Mouse (Mus musculus) MEL (cell line): ENCODE data around the gene AI182371. TPM values are rescaled to one million over a fixed set of nuclear protein-coding genes. Genes with fewer than 3 reads are reported as not detected.

Experiments
- DNase-seq: peaks from one replicate; pipeline ENCODE4 v3.0.0; 2011; ENCODE audit warnings: low read depth, low spot score
- H3K27ac ChIP-seq: 2 replicates; pipeline ENCODE4 v1.5.1; 2012; ENCODE audit warnings: low read depth, mild to moderate bottlenecking, control low read depth, low read length, moderate library complexity; ENCODE audit not compliant: control insufficient read depth
- H3K27me3 ChIP-seq, 2 experiments: fragments of 150-350 bp in 1 of 2; sonication (generic) in 1 of 2; 2 replicates each; pipeline ENCODE4 v1.6.1; 2012; ENCODE audit warnings: low read length in 2 of 2, mild to moderate bottlenecking in 2 of 2, improper control_type of control experiment in 1 of 2, moderate library complexity in 1 of 2; ENCODE audit not compliant: insufficient read depth in 2 of 2, control insufficient read depth in 1 of 2
- H3K36me3 ChIP-seq, 2 experiments: 2 replicates each; pipeline ENCODE4 v1.6.1; 2012 to 2014; ENCODE audit warnings: low read length in 2 of 2, improper control_type of control experiment in 1 of 2, inconsistent platforms in 1 of 2, mild to moderate bottlenecking in 1 of 2; ENCODE audit not compliant: insufficient read depth in 2 of 2, control insufficient read depth in 1 of 2
- H3K4me1 ChIP-seq, 2 experiments: fragments of 150-350 bp in 1 of 2; sonication (generic) in 1 of 2; 2 replicates each; pipeline ENCODE4 v1.6.1; 2012; ENCODE audit warnings: low read length in 2 of 2, improper control_type of control experiment in 1 of 2, mild to moderate bottlenecking in 1 of 2; ENCODE audit not compliant: insufficient read depth in 2 of 2, control insufficient read depth in 1 of 2
- H3K4me3 ChIP-seq, 2 experiments: fragments of 150-350 bp in 1 of 2; sonication (generic) in 1 of 2; 2 replicates each; pipeline ENCODE4 v1.5.1; 2012; ENCODE audit warnings: low read depth in 2 of 2, low read length in 2 of 2, mild to moderate bottlenecking in 2 of 2, moderate library complexity in 2 of 2, control low read depth in 1 of 2, improper control_type of control experiment in 1 of 2; ENCODE audit not compliant: control insufficient read depth in 1 of 2, insufficient read depth in 1 of 2
- H3K79me2 ChIP-seq: 2 replicates; pipeline ENCODE4 v1.6.1; 2012; ENCODE audit warnings: mild to moderate bottlenecking, low read length, moderate library complexity; ENCODE audit not compliant: control insufficient read depth, poor library complexity, insufficient read depth
- H3K9ac ChIP-seq: 2 replicates; pipeline ENCODE4 v1.6.1; 2012; ENCODE audit warnings: low read depth, mild to moderate bottlenecking, control low read depth, low read length, moderate library complexity; ENCODE audit not compliant: control insufficient read depth, poor library complexity, severe bottlenecking
- H3K9me3 ChIP-seq: fragments of 150-350 bp; sonication (generic); replicated peaks from 2 replicates; pipeline ENCODE4 v1.6.1; 2012; ENCODE audit warnings: mild to moderate bottlenecking, low read length, improper control_type of control experiment, moderate library complexity; ENCODE audit not compliant: insufficient read depth
- CHD1 ChIP-seq: IDR thresholded peaks from 2 replicates; pipeline ENCODE4 v1.6.1; 2012; ENCODE audit warnings: low read depth, mild to moderate bottlenecking, inconsistent platforms, low read length, improper control_type of control experiment
- CHD2 ChIP-seq: IDR thresholded peaks from 2 replicates; pipeline ENCODE4 v1.6.1; 2011; ENCODE audit warnings: low read length, improper control_type of control experiment
- CTCF ChIP-seq, 3 experiments: IDR thresholded peaks in 2 of 3; conservative IDR thresholded peaks in 1 of 3; 2 replicates each; pipeline ENCODE4 v1.5.1; 2011 to 2012; ENCODE audit warnings: low read length in 3 of 3, low read depth in 2 of 3, mild to moderate bottlenecking in 2 of 3, improper control_type of control experiment in 1 of 3, inconsistent platforms in 1 of 3, mixed read lengths in 1 of 3, moderate library complexity in 1 of 3; ENCODE audit not compliant: control insufficient read depth in 1 of 3, insufficient read depth in 1 of 3, poor library complexity in 1 of 3, severe bottlenecking in 1 of 3
- ETS1 ChIP-seq: IDR thresholded peaks from 2 replicates; pipeline ENCODE4 v1.6.1; 2012; ENCODE audit warnings: low read depth, mild to moderate bottlenecking, inconsistent platforms, low read length, improper control_type of control experiment, moderate library complexity
- HCFC1 ChIP-seq: IDR thresholded peaks from 2 replicates; pipeline ENCODE4 v1.6.1; 2012; ENCODE audit warnings: low read depth, mild to moderate bottlenecking, inconsistent platforms, low read length, improper control_type of control experiment, moderate library complexity
- MAX ChIP-seq: IDR thresholded peaks from 2 replicates; pipeline ENCODE4 v1.6.1; 2011; ENCODE audit warnings: low read length, improper control_type of control experiment
- MAZ ChIP-seq: IDR thresholded peaks from 2 replicates; pipeline ENCODE4 v1.6.1; 2012; ENCODE audit warnings: low read depth, mild to moderate bottlenecking, inconsistent platforms, low read length, improper control_type of control experiment
- MEF2A ChIP-seq: IDR thresholded peaks from 2 replicates; pipeline ENCODE4 v1.6.1; 2014; ENCODE audit warnings: low read depth, mild to moderate bottlenecking, inconsistent platforms, low read length, improper control_type of control experiment; ENCODE audit not compliant: poor library complexity, insufficient replicate concordance, severe bottlenecking; ENCODE audit errors: extremely low read depth
- MXI1 ChIP-seq: IDR thresholded peaks from 2 replicates; pipeline ENCODE4 v1.6.1; 2011; ENCODE audit warnings: mild to moderate bottlenecking, low read depth, low read length, improper control_type of control experiment
- NELFE ChIP-seq: IDR thresholded peaks from 2 replicates; pipeline ENCODE4 v1.6.1; 2011; ENCODE audit warnings: low read depth, low read length, improper control_type of control experiment
- POLR2AphosphoS5 ChIP-seq: IDR thresholded peaks from 2 replicates; pipeline ENCODE4 v1.6.1; 2012; ENCODE audit warnings: low read depth, borderline replicate concordance, mild to moderate bottlenecking, inconsistent platforms, low read length, moderate library complexity, mixed read lengths
- RAD21 ChIP-seq: IDR thresholded peaks from 2 replicates; pipeline ENCODE4 v1.6.1; 2011; ENCODE audit warnings: mild to moderate bottlenecking, low read depth, low read length, improper control_type of control experiment
- SIN3A ChIP-seq: IDR thresholded peaks from 2 replicates; pipeline ENCODE4 v1.6.1; 2012; ENCODE audit warnings: low read length, improper control_type of control experiment, inconsistent platforms
- SMC3 ChIP-seq: IDR thresholded peaks from 2 replicates; pipeline ENCODE4 v1.6.1; 2011; ENCODE audit warnings: low read depth, low read length, improper control_type of control experiment
- TCF12 ChIP-seq: IDR thresholded peaks from 2 replicates; pipeline ENCODE4 v1.6.1; 2014; ENCODE audit warnings: low read depth, mild to moderate bottlenecking, inconsistent platforms, low read length, improper control_type of control experiment, moderate library complexity
- USF2 ChIP-seq, 2 experiments: IDR thresholded peaks; 2 replicates each; pipeline ENCODE4 v1.6.1; 2011 to 2012; ENCODE audit warnings: improper control_type of control experiment in 2 of 2, low read length in 2 of 2, borderline replicate concordance in 1 of 2, inconsistent platforms in 1 of 2, low read depth in 1 of 2, mild to moderate bottlenecking in 1 of 2; ENCODE audit not compliant: insufficient read depth in 1 of 2
- ZC3H11A ChIP-seq: IDR thresholded peaks from 2 replicates; pipeline ENCODE4 v1.6.1; 2012; ENCODE audit warnings: low read depth, mild to moderate bottlenecking, inconsistent platforms, low read length, improper control_type of control experiment
- ZKSCAN1 ChIP-seq: IDR thresholded peaks from 2 replicates; pipeline ENCODE4 v1.6.1; 2012; ENCODE audit warnings: low read depth, mild to moderate bottlenecking, inconsistent platforms, low read length, improper control_type of control experiment, moderate library complexity
- polyA plus RNA-seq, 2 experiments: library from polyadenylated mRNA; stranded (reverse) in 1 of 2; unstranded in 1 of 2; fragments of >175 nt in 1 of 2; fragments of >200 nt in 1 of 2; gene quantifications; 2 replicates each; pipeline versions ENCODE4 v1.2.1 to v1.2.4; 2012; ENCODE audit warnings: low replicate concordance in 2 of 2, low read depth in 1 of 2; ENCODE audit not compliant: insufficient read length in 2 of 2, insufficient read depth in 1 of 2, missing spikeins in 1 of 2
- total RNA-seq: library from RNA; depleted of rRNA; stranded (reverse); fragments of 300-350 nt; gene quantifications from 2 replicates; pipeline ENCODE4 v1.2.3, GENCODE M21; 2012

Gene AI182371
- total and polyA plus RNA-seq, 3 experiments = 0.12 to 0.40 TPM; not detected in 1

DNA sequence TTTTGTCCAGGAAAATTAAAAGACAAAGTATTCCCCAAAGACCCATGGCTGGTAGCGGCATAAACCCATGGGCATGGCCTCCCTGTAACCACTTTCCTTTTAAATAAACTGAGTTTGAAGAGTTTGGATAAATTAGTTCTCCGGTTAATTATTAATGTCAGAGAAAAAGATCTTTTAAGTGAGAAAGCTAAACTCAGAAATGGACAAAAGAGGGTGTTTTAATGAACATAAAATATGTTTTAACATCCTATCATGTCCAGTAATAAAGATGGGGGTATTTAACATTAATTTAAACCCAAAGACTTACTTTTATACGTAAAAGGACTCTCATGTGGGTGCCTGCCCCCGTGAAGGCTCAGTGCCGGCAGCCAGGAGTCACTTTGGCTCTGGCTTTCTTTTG, 40.0 kb downstream of the AI182371 start, which contains the start of gene Hc:
Gene Hc, minus strand, starts transcription at position 101 of the 400 bp plus-strand sequence.
- Histone ChIP-seq H3K27ac (no peak within 1 kb of the TSS), H3K36me3 (peaks cover 0 to 11% of the 10 kb centered on the region in 2 experiments; a peak in 2 of 4 replicates), H3K4me3 (no peak within 1 kb of the TSS)

DNA sequence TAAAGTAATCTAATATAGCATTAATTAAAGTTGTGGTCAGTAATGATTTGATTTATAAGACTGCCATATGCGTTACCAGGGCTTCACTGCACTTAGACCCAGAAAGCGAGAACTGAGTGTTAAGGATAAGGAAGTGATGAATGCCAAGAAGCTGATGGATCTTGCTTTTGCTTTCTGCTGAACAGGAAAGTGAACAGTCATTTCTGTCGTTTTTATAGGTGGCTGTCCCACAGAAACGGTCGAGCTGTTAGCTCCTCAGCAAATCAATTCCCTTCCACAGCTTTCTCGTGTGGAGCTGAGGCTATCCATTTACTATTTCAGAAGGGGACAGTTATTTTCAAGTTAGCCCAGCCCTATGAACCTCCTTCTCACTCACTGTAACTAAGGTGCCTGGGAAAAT, 40.4 kb downstream of the AI182371 start:
- Histone ChIP-seq H3K36me3 (peaks cover 0 to 7% of the 10 kb centered on the region in 2 experiments; a peak in 2 of 4 replicates), H3K27ac (no peak overlapping the region), H3K4me1 (peaks cover 0 to 6% of the 10 kb centered on the region in 2 experiments; a peak in 3 of 4 replicates), H3K79me2 (no peaks in the 10 kb centered on the region)
- DNase-seq = no peak
- TF ChIP-seq SMC3 (no peak), POLR2AphosphoS5 (no peak), MAX (no peak), USF2 (IDR thresholded peaks at IDR 0.05; ENCODE audit: borderline replicate concordance in 1 of 2, insufficient read depth in 1 of 2, low read depth in 1 of 2, low read length in 2 of 2) (no peak), TCF12 (no peak), CHD2 (no peak)
- TF ChIP-seq, all 39 proteins: peak for 0
- Histone ChIP-seq H3K9ac (no peak overlapping the region), H3K9me3 (no peaks in the 10 kb centered on the region), H3K27me3 (peaks cover 0 to 2% of the 10 kb centered on the region in 2 experiments; a peak in 1 of 4 replicates), H3K4me3 (no peak overlapping the region)

More for the DNA sequence above, 40.0 kb downstream of the AI182371 start, which contains the start of gene Hc:
- no peaks in the 10 kb centered on the region for H3K79me2 ChIP-seq
- no peaks in the 10 kb centered on the region for H3K9me3 ChIP-seq
- H3K27me3 ChIP-seq = peaks cover 0 to 2% of the 10 kb centered on the region in 2 experiments; a peak in 1 of 4 replicates
- peaks cover 0 to 7% of the 10 kb centered on the region in 2 experiments; a peak in 3 of 4 replicates for H3K4me1 ChIP-seq
- DNase-seq = no peak
- TF ChIP-seq ETS1 (no peak), SIN3A (no peak), TCF12 (no peak), HCFC1 (no peak), RAD21 (no peak), NELFE (no peak), MEF2A (no peak), SMC3 (no peak)
- no peak within 1 kb of the TSS for H3K9ac ChIP-seq

DNA sequence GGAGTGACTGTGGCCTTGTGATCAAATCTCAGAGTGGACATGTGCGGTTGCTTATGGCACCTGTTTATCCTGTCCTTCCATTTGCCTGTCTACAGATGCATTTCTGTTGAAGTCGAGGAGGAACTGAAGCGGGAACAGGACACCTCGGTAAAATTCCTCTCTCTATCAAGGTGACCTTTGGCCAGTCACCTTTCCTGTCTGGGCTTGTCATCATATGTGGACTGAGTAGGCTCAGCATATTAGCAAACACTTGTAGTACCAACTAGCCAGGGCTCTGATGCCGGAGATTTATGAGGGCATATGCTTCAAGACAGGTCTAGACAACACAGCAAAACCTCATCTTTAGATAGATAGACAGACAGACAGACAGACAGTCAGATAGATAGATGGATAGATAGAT, 41.1 kb downstream of the AI182371 start:
- no peak overlapping the region for H3K9ac ChIP-seq
- peaks cover 0 to under 1% of the 10 kb centered on the region in 2 experiments; a peak in 1 of 4 replicates for H3K36me3 ChIP-seq
- H3K27ac ChIP-seq = no peak overlapping the region
- no peaks in the 10 kb centered on the region for H3K79me2 ChIP-seq
- H3K4me1 ChIP-seq = peaks cover 0 to under 1% of the 10 kb centered on the region in 2 experiments; a peak in 1 of 4 replicates
- H3K4me3 ChIP-seq = no peak overlapping the region
- no peak for DNase-seq
- peaks cover 2% of the 10 kb centered on the region in 2 experiments; a peak in 1 of 4 replicates for H3K27me3 ChIP-seq
- TF ChIP-seq ZKSCAN1 (no peak), MXI1 (no peak), CHD1 (no peak), RAD21 (no peak), ETS1 (no peak), CTCF (IDR thresholded peaks at IDR 0.05 in 2 of 3, conservative IDR thresholded peaks at IDR 0.05 in 1 of 3; ENCODE audit: control insufficient read depth in 1 of 3, insufficient read depth in 1 of 3, low read depth in 2 of 3, low read length in 3 of 3, poor library complexity in 1 of 3, severe bottlenecking in 1 of 3) (no peak), MEF2A (no peak), ZC3H11A (no peak), MAZ (no peak)
- no peaks in the 10 kb centered on the region for H3K9me3 ChIP-seq
